Mouse (Mus musculus): Measurements from ENCODE around the gene Aftph. TPM values are rescaled to one million over a fixed set of nuclear protein-coding genes. Genes with fewer than 3 reads are reported as not detected.

Aftph gene
- 34.0 and 35.0 TPM in 2 replicates for polyA plus RNA-seq (2016; fragmentation: Nextera tagmentation; extraction: Ambion mirVana)

DNA sequence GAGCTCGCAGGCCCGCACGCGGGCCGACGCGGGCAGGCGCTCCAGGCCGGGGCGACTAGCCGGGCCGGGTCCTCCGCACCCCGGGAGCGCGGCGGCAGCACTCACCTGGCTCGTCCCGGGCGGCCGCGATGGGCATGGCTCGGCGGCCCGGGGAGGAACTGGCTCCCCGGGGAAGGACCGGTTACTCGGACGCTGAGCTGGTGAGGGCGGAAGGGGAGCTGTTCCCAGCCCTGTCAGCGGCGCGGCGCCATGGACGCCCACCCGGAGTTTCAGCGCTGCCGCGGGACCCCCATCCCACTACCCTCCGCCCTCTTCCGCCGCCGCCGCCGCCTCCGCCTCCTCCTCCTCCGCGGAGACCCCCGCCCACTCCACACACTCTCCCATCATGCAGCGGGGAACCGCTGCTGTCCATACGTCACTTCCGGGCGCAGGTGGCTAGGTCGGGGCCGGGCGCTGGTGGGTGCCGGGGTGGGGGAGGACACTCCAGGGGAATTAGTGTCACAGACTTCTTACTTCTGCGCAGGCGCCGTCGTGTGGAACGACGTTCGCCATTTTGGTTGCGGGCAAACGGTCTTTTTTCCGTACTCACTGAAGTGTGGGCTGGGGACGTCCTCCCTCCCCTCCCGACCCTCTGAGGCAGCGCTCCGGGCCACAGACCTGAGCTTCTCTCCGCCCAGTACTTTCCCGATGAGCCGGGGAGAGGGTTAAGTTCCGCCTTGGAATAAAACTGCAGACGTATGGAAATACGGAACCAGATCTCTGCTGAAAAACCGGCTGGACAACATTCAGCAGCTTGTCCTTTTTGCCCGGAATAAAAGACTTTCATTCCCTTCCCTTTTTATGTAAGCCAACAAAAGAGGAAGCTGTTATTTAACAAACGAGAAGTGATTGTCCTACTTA is at the start of gene Aftph:
TSS of gene Aftph (minus strand) at position 389 of the 900 bp plus-strand sequence.
- peak within 1 kb of the TSS; percentile 81 for H3K27ac ChIP-seq
- no peaks in the 10 kb centered on the region for H3K27me3 ChIP-seq (replicated peaks)
- under 1% methylated on average over 72 of the region's 81 CpGs for WGBS
- H3K4me3 ChIP-seq: peak within 1 kb of the TSS; percentile 96
- H3K36me3 ChIP-seq: no peaks in the 10 kb centered on the region
- no peaks in the 10 kb centered on the region for H3K9me3 ChIP-seq
- ATAC-seq (ENCODE audit: low FRiP score, low read depth): peak; percentile 99
- peaks cover 6% of the 10 kb centered on the region; the same call in 1 of the 2 replicates for H3K4me1 ChIP-seq
- peak within 1 kb of the TSS; percentile 68 for H3K4me2 ChIP-seq (replicated peaks)
- H3K9ac ChIP-seq: peak within 1 kb of the TSS; percentile 91

DNA sequence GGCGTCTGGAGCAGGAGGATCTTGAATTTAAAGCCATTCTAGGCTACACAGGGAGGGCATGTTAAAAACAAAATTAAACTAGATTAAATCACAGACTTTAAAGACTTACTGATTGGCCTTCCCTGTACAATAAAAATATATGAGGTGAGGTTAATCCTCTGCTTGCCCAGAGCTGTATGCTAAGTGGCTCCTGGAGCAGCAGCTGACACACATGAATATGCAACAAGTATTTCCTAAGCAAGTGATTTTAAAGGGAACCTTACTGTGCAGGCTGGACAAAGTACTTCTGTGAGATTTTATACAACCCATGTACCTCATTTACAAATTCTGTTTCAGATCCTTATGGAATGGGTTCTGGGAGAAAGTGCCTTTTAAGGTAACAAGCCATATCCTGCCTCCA is 47.6 kb upstream of the Aftph start:
- Histone ChIP-seq H3K9ac (no peak overlapping the region), H3K36me3 (no peaks in the 10 kb centered on the region), H3K4me3 (no peak overlapping the region), H3K27me3 (replicated peaks) (no peaks in the 10 kb centered on the region), H3K4me1 (no peaks in the 10 kb centered on the region), H3K9me3 (peaks cover 7% of the 10 kb centered on the region; the same call in 1 of the 2 replicates), H3K27ac (no peak overlapping the region), H3K4me2 (replicated peaks) (no peak overlapping the region)
- 68% methylated on average over 1 of the region's 1 CpGs for WGBS
- ATAC-seq (ENCODE audit: low FRiP score, low read depth): no peak

DNA sequence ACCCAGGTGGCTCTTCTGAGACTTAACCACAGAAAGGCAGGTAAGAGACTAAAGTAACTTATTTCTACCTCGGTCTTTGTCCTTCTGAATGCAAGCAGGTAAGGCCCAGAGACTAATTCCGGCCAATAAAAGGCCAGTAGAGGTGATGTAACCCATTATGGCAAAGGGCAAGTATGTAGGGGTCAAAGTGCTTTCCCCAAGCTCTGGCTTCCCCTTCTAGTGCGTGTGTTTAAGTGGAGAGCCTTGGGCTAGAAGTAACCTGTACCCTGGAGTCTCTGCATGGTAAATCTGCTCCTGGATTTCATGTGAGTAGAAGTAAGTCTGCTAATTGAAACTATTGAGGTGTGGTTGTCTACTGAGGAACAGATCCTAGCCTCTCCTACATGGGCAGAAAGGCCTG is 46.7 kb upstream of the Aftph start:
- no peak overlapping the region for H3K4me3 ChIP-seq
- 86% methylated on average over 3 of the region's 3 CpGs for WGBS
- H3K9me3 ChIP-seq: peaks cover 7% of the 10 kb centered on the region; the same call in 1 of the 2 replicates
- no peak overlapping the region for H3K9ac ChIP-seq
- no peaks in the 10 kb centered on the region for H3K27me3 ChIP-seq (replicated peaks)
- no peak for ATAC-seq (ENCODE audit: low FRiP score, low read depth)
- H3K4me2 ChIP-seq (replicated peaks): no peak overlapping the region
- no peaks in the 10 kb centered on the region for H3K4me1 ChIP-seq
- no peaks in the 10 kb centered on the region for H3K36me3 ChIP-seq
- H3K27ac ChIP-seq: no peak overlapping the region

DNA sequence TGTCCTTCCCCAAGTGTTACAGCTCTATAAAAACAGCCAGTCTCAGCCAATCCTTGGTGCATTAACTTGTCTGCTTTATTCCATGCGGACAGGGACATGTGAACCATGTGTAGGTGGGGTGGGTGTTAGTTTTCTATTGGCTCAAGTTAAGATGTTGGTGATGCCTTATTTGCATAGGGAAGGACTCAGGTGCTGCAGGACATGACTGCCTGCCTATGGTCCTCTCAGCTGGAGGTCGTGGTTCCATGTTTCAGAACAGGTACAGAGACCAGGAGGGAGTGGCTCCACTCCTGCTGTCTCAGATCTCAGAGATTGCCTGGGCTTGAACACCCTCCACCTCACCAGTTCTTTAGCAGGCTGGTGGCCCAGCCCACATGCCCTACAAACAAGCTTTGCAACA is 44.8 kb upstream of the Aftph start:
- H3K4me3 ChIP-seq: no peak overlapping the region
- 63% methylated on average over 2 of the region's 2 CpGs for whole genome bisulfite sequencing
- peaks cover 7% of the 10 kb centered on the region; the same call in 1 of the 2 replicates for H3K9me3 ChIP-seq
- no peak overlapping the region for H3K4me2 ChIP-seq (replicated peaks)
- no peaks in the 10 kb centered on the region for H3K4me1 ChIP-seq
- H3K27ac ChIP-seq: no peak overlapping the region
- ATAC-seq (ENCODE audit: low FRiP score, low read depth): no peak
- no peaks in the 10 kb centered on the region for H3K27me3 ChIP-seq (replicated peaks)
- H3K36me3 ChIP-seq: no peaks in the 10 kb centered on the region
- no peak overlapping the region for H3K9ac ChIP-seq

DNA sequence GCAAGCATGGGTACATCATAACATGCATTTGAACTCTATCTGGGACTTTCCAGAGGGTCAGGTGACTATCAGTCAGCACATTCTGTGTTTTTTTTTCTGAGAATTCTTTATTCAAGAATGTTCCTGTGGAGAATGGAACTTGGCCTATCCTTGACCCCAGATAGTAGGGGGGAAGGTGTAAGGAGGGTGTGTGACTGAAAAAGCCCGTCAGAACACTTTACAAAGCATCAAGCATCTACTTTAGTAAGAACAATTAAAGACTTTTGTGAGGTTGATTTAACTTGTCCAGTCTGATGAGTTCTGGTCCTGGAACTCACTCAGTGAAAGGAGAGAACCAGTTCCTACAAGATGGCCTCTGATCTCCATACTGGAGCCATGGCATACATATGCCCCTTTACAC is 43.8 kb upstream of the Aftph start:
- no peaks in the 10 kb centered on the region for H3K27me3 ChIP-seq (replicated peaks)
- H3K27ac ChIP-seq: no peak overlapping the region
- no peak overlapping the region for H3K9ac ChIP-seq
- WGBS: 79% methylated on average over 1 of the region's 1 CpGs
- no peak overlapping the region for H3K4me2 ChIP-seq (replicated peaks)
- H3K36me3 ChIP-seq: no peaks in the 10 kb centered on the region
- no peaks in the 10 kb centered on the region for H3K4me1 ChIP-seq
- no peak overlapping the region for H3K4me3 ChIP-seq
- no peak for ATAC-seq (ENCODE audit: low FRiP score, low read depth)
- peaks cover 7% of the 10 kb centered on the region; the same call in 1 of the 2 replicates for H3K9me3 ChIP-seq

DNA sequence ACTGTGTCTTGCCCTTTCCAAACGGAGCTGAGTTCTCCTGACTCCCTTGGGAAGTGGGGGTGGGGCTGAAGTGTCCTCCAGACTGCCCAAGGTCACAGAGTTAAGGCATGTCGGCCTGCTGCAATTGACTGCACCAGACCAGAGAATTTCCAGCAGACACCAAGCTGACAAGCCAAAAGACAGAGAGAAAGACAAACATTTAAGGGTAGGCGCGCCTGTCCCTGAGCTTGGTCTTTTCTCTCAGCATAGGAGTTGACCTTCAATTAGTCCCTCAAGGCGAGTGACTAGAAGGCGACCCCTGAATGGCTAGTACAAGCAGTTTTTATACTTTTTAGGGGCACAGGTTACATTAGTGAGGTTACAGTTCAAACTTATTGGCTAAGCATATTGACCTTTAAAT is 43.4 kb upstream of the Aftph start:
- Histone ChIP-seq H3K36me3 (no peaks in the 10 kb centered on the region), H3K27me3 (replicated peaks) (no peaks in the 10 kb centered on the region), H3K4me1 (no peaks in the 10 kb centered on the region), H3K9ac (no peak overlapping the region), H3K4me2 (replicated peaks) (no peak overlapping the region), H3K9me3 (peaks cover 7% of the 10 kb centered on the region; the same call in 1 of the 2 replicates), H3K27ac (no peak overlapping the region), H3K4me3 (no peak overlapping the region)
- ATAC-seq (ENCODE audit: low FRiP score, low read depth): no peak
- 87% methylated on average over 6 of the region's 6 CpGs for WGBS

DNA sequence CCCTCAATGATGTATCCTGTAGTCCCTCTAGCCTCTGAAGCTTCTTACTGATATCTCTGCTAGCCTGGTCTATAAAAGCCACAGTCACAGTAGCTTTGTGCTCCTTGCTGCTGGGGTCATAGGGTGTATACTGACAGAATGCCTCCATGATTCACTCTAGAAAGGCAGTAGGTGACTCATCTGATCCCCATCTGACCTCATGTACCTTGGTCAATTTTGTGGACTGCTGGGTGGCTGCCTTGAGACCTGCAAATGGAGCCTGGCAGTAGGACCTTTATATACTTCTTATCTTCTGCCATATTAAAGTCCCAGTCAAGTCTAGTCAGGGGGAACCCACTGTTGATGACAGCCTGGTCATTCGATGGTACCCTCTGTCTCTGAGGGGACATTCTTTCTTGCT is 42.1 kb upstream of the Aftph start:
- Histone ChIP-seq H3K36me3 (no peaks in the 10 kb centered on the region), H3K4me3 (no peak overlapping the region), H3K27ac (no peak overlapping the region), H3K9me3 (peaks cover 7% of the 10 kb centered on the region; the same call in 1 of the 2 replicates), H3K4me2 (replicated peaks) (no peak overlapping the region), H3K4me1 (no peaks in the 10 kb centered on the region), H3K9ac (no peak overlapping the region), H3K27me3 (replicated peaks) (no peaks in the 10 kb centered on the region)
- 100% methylated on average over 1 of the region's 1 CpGs for WGBS
- ATAC-seq (ENCODE audit: low FRiP score, low read depth): no peak

DNA sequence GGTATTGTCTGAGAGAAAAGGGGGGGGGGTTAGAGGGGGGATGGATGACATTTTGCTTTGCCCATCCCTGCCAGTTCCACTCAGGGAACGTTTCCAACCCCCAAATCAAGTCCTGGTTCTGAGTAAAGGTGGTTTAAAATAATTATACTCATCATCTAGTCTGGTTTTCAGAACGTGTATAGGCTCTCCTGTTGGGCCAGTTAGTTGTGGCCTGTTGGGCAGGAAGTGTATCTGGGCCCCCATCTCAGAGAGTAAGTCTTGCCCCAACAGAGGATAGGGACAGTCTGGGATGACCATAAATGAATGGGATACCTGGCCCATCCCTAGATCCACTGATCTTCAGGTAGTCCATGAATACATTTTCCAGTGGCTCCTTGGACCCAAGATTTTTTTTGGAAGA is 41.2 kb upstream of the Aftph start:
- Histone ChIP-seq H3K9ac (no peak overlapping the region), H3K4me1 (no peaks in the 10 kb centered on the region), H3K4me3 (no peak overlapping the region), H3K27ac (no peak overlapping the region), H3K27me3 (replicated peaks) (no peaks in the 10 kb centered on the region), H3K9me3 (peaks cover 7% of the 10 kb centered on the region; the same call in 1 of the 2 replicates), H3K36me3 (no peaks in the 10 kb centered on the region), H3K4me2 (replicated peaks) (no peak overlapping the region)
- 70% methylated on average over 2 of the region's 2 CpGs for WGBS
- ATAC-seq (ENCODE audit: low FRiP score, low read depth): no peak

DNA sequence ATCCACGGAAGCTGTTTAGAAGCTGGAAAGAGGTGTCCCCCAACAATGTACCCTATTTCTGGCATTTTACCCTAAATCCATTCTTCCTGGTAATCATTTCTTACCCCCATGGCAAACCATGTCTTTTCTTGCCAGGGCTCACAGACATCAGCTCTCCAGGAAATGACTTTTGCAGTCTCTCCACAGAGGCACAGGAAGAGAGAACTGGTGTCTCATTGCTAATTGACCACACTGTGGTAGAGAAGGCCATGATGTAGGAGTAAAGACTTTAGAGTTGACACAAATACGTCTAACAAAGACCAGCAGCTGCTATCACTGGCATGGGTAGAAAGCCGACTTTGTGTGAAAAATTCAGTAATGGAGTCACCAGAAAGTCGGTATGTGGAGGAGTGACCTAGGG is 38.9 kb upstream of the Aftph start:
- H3K27ac ChIP-seq: no peak overlapping the region
- H3K4me1 ChIP-seq: no peaks in the 10 kb centered on the region
- 81% methylated on average over 4 of the region's 4 CpGs for WGBS
- H3K9me3 ChIP-seq: peaks cover 7% of the 10 kb centered on the region; the same call in 1 of the 2 replicates
- ATAC-seq (ENCODE audit: low FRiP score, low read depth): no peak
- no peak overlapping the region for H3K4me3 ChIP-seq
- H3K27me3 ChIP-seq (replicated peaks): no peaks in the 10 kb centered on the region
- no peak overlapping the region for H3K9ac ChIP-seq
- no peaks in the 10 kb centered on the region for H3K36me3 ChIP-seq
- H3K4me2 ChIP-seq (replicated peaks): no peak overlapping the region

DNA sequence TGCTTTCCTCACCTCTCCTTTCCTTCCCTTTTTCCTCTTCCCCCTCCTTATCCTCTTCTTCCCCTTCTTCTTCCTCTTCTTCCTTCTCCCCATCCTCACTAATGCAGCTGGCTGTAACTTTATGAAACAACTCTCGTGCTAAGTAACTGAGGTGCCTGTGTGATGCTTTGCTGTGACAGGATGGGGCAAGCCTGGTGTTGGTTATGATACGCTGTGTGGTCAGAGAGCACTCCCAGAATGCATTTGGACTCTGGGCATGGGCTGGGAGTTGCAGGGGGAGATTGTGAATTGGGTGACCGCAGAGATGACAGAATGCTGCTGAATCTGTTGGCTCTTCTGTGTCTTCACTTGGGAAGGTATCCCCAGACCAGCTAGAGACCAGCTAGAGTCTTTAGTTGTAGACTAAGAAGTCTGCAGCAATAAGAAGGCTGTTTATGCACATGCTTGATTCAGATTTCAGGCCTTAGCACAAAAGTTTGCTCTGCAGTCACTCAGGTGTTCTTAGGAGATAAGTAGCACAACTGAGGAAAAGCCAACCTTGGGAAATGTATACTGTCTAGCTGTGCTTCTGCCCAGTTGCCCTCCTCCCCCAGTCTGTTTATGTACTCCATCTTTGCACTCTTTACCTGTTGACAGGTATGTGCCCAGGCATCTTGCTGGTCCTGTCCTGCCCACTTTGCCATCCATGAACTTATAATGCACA is 37.6 kb upstream of the Aftph start:
- Histone ChIP-seq H3K36me3 (no peaks in the 10 kb centered on the region), H3K9me3 (no peaks in the 10 kb centered on the region; the same call in 1 of the 2 replicates), H3K4me1 (no peaks in the 10 kb centered on the region), H3K9ac (no peak overlapping the region), H3K4me3 (no peak overlapping the region), H3K4me2 (replicated peaks) (no peak overlapping the region), H3K27me3 (replicated peaks) (no peaks in the 10 kb centered on the region), H3K27ac (no peak overlapping the region)
- no peak for ATAC-seq (ENCODE audit: low FRiP score, low read depth)
- 92% methylated on average over 3 of the region's 3 CpGs for WGBS

DNA sequence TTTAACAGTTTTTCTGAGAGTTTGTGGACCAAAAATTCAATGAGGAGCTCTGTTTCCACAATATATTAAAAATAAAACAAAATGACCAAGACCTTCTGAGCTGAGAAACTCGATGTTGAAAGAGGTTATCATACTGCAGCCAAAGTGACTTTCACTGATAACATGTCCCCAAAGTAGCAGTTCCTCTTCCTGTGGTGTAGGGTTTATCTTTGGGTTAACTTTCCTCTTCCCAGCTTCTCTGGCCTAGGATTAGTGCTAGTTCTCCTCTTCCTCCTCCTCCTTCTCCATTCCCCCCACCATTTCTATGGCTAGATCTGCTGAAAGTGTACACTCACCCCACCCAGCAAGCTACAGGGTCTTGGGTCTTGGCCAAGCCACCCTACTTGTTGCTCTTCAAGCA is 36.9 kb upstream of the Aftph start:
- Histone ChIP-seq H3K4me3 (no peak overlapping the region), H3K27ac (no peak overlapping the region), H3K36me3 (no peaks in the 10 kb centered on the region), H3K9me3 (no peaks in the 10 kb centered on the region), H3K4me1 (no peaks in the 10 kb centered on the region), H3K9ac (no peak overlapping the region), H3K27me3 (replicated peaks) (no peaks in the 10 kb centered on the region), H3K4me2 (replicated peaks) (no peak overlapping the region)
- 73% methylated on average over 1 of the region's 1 CpGs for WGBS
- no peak for ATAC-seq (ENCODE audit: low FRiP score, low read depth)

DNA sequence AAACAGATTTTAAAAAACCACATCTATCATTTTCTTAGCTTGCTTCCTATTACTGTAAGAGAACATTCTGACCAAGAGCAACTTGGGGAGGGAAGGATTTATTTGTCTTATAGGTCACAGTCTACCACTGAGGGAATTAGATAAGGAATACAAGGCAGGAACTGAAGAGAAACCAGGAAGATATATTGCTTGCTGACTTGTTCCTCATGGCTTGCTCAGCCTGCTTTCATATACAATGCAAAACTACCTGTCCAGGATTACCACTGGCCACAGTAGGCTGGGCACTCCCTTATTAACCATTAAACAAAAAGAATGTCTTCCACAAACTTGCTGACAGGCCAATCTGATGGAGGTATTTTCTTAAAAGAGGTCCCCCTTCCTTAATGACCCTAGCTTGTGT is 35.3 kb upstream of the Aftph start:
- Histone ChIP-seq H3K4me3 (no peak overlapping the region), H3K9me3 (no peaks in the 10 kb centered on the region), H3K4me2 (replicated peaks) (no peak overlapping the region), H3K36me3 (no peaks in the 10 kb centered on the region), H3K4me1 (no peaks in the 10 kb centered on the region), H3K27ac (no peak overlapping the region), H3K9ac (no peak overlapping the region), H3K27me3 (replicated peaks) (no peaks in the 10 kb centered on the region)
- ATAC-seq (ENCODE audit: low FRiP score, low read depth): no peak
